Mouse (Mus musculus) forebrain, embryonic 11.5 days (tissue): ENCODE measurements around the gene Hspe1. TPM values are rescaled to one million over a fixed set of nuclear protein-coding genes. Genes with fewer than 3 reads are reported as not detected.
"Not testable (repeated sequence)": the region's sequence is repeated elsewhere in the genome, so short reads cannot be mapped to it uniquely, and the experiment has no call there.

Experiments used
- ATAC-seq: fragments of 200-750 bp; cut with Nextera tagmentation; replicated peaks from 2 replicates; pipeline ENCODE4 v1.8.0; 2017; ENCODE audit warnings: moderate TSS enrichment; ENCODE audit not compliant: low FRiP score
- DNase-seq: peaks from one replicate; pipeline ENCODE4 v3.0.0-alpha.2; 2017; ENCODE audit warnings: low spot score
- H3K27ac ChIP-seq: fragments of 300-500 bp; sonication (generic); 2 replicates; pipeline ENCODE4 v1.5.1; 2014; ENCODE audit warnings: low read depth, low read length
- H3K27me3 ChIP-seq: fragments of 300-500 bp; sonication (generic); 2 replicates; pipeline ENCODE4 v1.6.1; 2014; ENCODE audit warnings: mild to moderate bottlenecking, low read length, mixed read lengths; ENCODE audit not compliant: control insufficient read depth, insufficient read depth
- H3K36me3 ChIP-seq: fragments of 300-500 bp; sonication (generic); 2 replicates; pipeline ENCODE4 v1.6.1; 2014; ENCODE audit warnings: mild to moderate bottlenecking, low read length, moderate library complexity, mixed read lengths; ENCODE audit not compliant: control insufficient read depth, insufficient read depth
- H3K4me1 ChIP-seq: fragments of 300-500 bp; sonication (generic); replicated peaks from 2 replicates; pipeline ENCODE4 v1.6.1; 2014; ENCODE audit warnings: low read length, mixed read lengths; ENCODE audit not compliant: control insufficient read depth, insufficient read depth
- H3K4me2 ChIP-seq: fragments of 300-500 bp; sonication (generic); 2 replicates; pipeline ENCODE4 v1.6.1; 2014; ENCODE audit warnings: low read depth, mild to moderate bottlenecking, low read length, moderate library complexity, mixed read lengths; ENCODE audit not compliant: severe bottlenecking
- H3K4me3 ChIP-seq: fragments of 300-500 bp; sonication (generic); 2 replicates; pipeline ENCODE4 v1.5.1; 2014; ENCODE audit warnings: low read depth, low read length
- H3K9ac ChIP-seq: fragments of 300-500 bp; sonication (generic); 2 replicates; pipeline ENCODE4 v1.6.1; 2014; ENCODE audit warnings: low read length
- H3K9me3 ChIP-seq: fragments of 300-500 bp; sonication (generic); 2 replicates; pipeline ENCODE4 v1.6.1; 2016; ENCODE audit warnings: low read length, mixed read lengths; ENCODE audit not compliant: control insufficient read depth
- WGBS: fragments of 180-500 bp; shearing (Covaris S2); extraction: QIAGEN DNeasy Blood & Tissue Kit; methylation state at CpG from one replicate; pipeline ENCODE4 v1.1.7; 2014; 5-methylcytosine and 5-hydroxymethylcytosine counted together
- polyA plus RNA-seq: library from polyadenylated mRNA; unstranded; fragments of >200 nt; fragmentation: Nextera tagmentation; extraction: Ambion mirVana; gene quantifications from 2 replicates; pipeline ENCODE4 v1.2.1, GENCODE M21; 2014

Gene Hspe1
- polyA plus RNA-seq, 1 experiment from 2014 or later: 507 TPM

- no peak overlapping the region for H3K9ac ChIP-seq
- DNase-seq (no peak), ATAC-seq (no peak)
- H3K36me3 ChIP-seq: no peaks in the 10 kb centered on the region
- 88% methylated on average over 5 of the region's 5 CpGs for WGBS
- no peaks in the 10 kb centered on the region for H3K9me3 ChIP-seq
- no peaks in the 10 kb centered on the region for H3K4me1 ChIP-seq
- no peak overlapping the region for H3K4me2 ChIP-seq
- no peak overlapping the region for H3K4me3 ChIP-seq
- no peak overlapping the region for H3K27ac ChIP-seq
- H3K27me3 ChIP-seq: no peaks in the 10 kb centered on the region
These were observed 35.1 kb downstream of the Hspe1 start for GRCm38 (mm10) chr1:55123046-55123445.

DNA sequence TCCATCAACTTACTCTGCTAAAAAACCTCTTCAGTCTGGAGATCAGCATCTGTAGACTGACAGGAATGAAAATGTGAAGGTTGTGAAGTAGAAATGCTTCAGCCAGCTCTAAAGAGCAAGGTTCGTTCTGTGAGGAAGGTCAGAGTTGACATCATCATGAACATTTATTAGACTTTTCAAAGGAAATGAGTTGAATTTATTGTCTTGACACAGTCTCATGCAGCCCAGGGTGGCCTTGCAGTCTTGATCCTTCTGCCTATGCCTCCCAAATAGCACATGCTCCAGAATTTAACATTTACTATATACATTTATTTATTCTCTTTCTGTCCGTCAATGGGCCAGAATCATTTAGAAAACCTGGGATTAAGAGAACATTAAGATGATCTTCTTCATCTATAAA is 35.6 kb downstream of the Hspe1 start:
- no peaks in the 10 kb centered on the region for H3K9me3 ChIP-seq
- DNase-seq (no peak), ATAC-seq (no peak)
- H3K4me3 ChIP-seq: no peak overlapping the region
- H3K9ac ChIP-seq: no peak overlapping the region
- no peaks in the 10 kb centered on the region for H3K27me3 ChIP-seq
- H3K27ac ChIP-seq: no peak overlapping the region
- WGBS: 95% methylated on average over 2 of the region's 2 CpGs
- H3K4me2 ChIP-seq: no peak overlapping the region
- no peaks in the 10 kb centered on the region for H3K4me1 ChIP-seq
- no peaks in the 10 kb centered on the region for H3K36me3 ChIP-seq

GRCm38 (mm10) chr1:55124136-55124535 is 36.2 kb downstream of the Hspe1 start:
- ATAC-seq, H3K9me3 ChIP-seq, H3K9ac ChIP-seq, H3K27ac ChIP-seq, DNase-seq, H3K36me3 ChIP-seq, H3K27me3 ChIP-seq, H3K4me1 ChIP-seq, H3K4me2 ChIP-seq, H3K4me3 ChIP-seq: not testable (repeated sequence)
- 93% methylated on average over 2 of the region's 2 CpGs for WGBS

- Histone ChIP-seq H3K4me1 (0 out of 2 replicates have a peak, but pooled peaks cover 3% of the 10 kb centered on the region), H3K27me3 (no peaks in the 10 kb centered on the region), H3K9ac (no peak overlapping the region), H3K27ac (no peak overlapping the region), H3K9me3 (no peaks in the 10 kb centered on the region), H3K4me2 (no peak overlapping the region), H3K4me3 (no peak overlapping the region), H3K36me3 (no peaks in the 10 kb centered on the region)
- DNase-seq: no peak
- 92% methylated on average over 5 of the region's 5 CpGs for WGBS
- no peak for ATAC-seq
These were observed 41.8 kb downstream of the Hspe1 start for GRCm38 (mm10) chr1:55129716-55130115.

- no peaks in the 10 kb centered on the region for H3K36me3 ChIP-seq
- H3K4me2 ChIP-seq: peak overlapping the region; percentile 67
- DNase-seq (no peak), ATAC-seq (no peak)
- H3K4me3 ChIP-seq: peak overlapping the region; percentile 81
- 0 out of 2 replicates have a peak, but pooled peaks cover 3% of the 10 kb centered on the region for H3K4me1 ChIP-seq
- 75% methylated on average over 10 of the region's 10 CpGs for WGBS
- peak overlapping the region; percentile 70 for H3K27ac ChIP-seq
- H3K9me3 ChIP-seq: no peaks in the 10 kb centered on the region
- no peaks in the 10 kb centered on the region for H3K27me3 ChIP-seq
- H3K9ac ChIP-seq: peak overlapping the region; percentile 59
These were observed 42.4 kb downstream of the Hspe1 start for GRCm38 (mm10) chr1:55130190-55130916.

DNA sequence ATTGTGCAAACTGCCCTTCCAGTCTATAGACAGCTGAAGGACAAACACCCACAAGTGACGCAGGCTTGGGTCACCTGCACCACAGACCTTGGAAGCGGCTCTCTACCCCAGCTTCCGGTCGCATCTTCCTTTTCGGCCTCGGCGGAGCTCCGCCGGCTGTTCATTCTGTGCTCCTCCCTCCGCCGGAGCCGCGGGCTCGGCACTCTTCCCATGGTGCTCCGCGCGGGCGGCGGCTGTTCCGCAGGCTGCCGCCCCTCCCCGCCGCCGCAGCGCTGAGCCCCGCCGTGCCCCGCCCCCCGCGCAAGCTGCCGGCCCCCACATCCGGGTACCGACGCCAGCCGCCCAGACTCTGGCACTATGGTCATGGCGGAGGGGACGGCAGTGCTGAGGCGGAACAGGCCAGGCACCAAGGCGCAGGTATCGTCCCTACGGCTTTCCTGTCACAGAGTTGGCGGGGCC is 43.0 kb downstream of the Hspe1 start, which contains the start of gene Mob4:
TSS of gene Mob4 (plus strand) at position 289 of the 459 bp plus-strand sequence.
- peak; percentile 97 for ATAC-seq
- DNase-seq: peak; percentile 98
- Histone ChIP-seq H3K9ac (peak within 1 kb of the TSS; percentile 95), H3K9me3 (no peaks in the 10 kb centered on the region), H3K36me3 (no peaks in the 10 kb centered on the region), H3K4me3 (peak within 1 kb of the TSS; percentile 81), H3K4me1 (0 out of 2 replicates have a peak, but pooled peaks cover 3% of the 10 kb centered on the region), H3K27me3 (no peaks in the 10 kb centered on the region), H3K27ac (peak within 1 kb of the TSS; percentile 95), H3K4me2 (peak within 1 kb of the TSS; percentile 67)
- under 1% methylated on average over 42 of the region's 42 CpGs for WGBS

GRCm38 (mm10) chr1:55131424-55132014 is 43.6 kb downstream of the Hspe1 start:
- Histone ChIP-seq H3K27ac (peak overlapping the region; percentile 95), H3K4me2 (peak overlapping the region; percentile 67), H3K27me3 (no peaks in the 10 kb centered on the region), H3K4me1 (0 out of 2 replicates have a peak, but pooled peaks cover 3% of the 10 kb centered on the region), H3K4me3 (peak overlapping the region; percentile 81), H3K9me3 (no peaks in the 10 kb centered on the region), H3K9ac (peak overlapping the region; percentile 95), H3K36me3 (no peaks in the 10 kb centered on the region)
- peak; percentile 82 for ATAC-seq
- 0% methylated on average over 47 of the region's 47 CpGs for WGBS
- no peak for DNase-seq

DNA sequence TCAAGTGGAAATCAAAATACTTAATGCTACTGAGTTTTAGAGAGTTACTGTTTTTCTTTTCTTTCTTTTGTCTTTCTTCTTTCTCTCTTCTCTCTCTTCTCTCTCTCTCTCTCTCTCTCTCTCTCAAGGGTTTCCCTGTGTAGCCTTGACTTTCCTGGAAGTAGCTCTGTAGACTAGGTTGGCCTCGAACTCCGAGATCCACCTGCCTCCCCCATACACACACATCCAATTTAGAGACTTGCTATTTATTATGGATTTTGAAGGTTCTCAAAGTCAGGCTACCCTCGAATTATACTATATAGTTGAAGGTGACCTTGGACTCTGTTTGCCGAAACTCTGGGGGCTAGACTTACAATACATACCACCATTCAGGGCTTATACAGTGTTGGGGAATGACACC is 44.4 kb downstream of the Hspe1 start:
- DNase-seq (no peak), ATAC-seq (no peak)
- Histone ChIP-seq H3K4me2 (peak overlapping the region; percentile 67), H3K4me3 (peak overlapping the region; percentile 81), H3K9ac (peak overlapping the region; percentile 95), H3K36me3 (no peaks in the 10 kb centered on the region), H3K27me3 (no peaks in the 10 kb centered on the region), H3K4me1 (0 out of 2 replicates have a peak, but pooled peaks cover 3% of the 10 kb centered on the region), H3K27ac (no peak overlapping the region), H3K9me3 (no peaks in the 10 kb centered on the region)
- 85% methylated on average over 4 of the region's 4 CpGs for WGBS
